Mouse (Mus musculus) embryonic fibroblast, embryonic 13.5 days (primary cell): Measurements from ENCODE around the gene Kcnq1.

Experiments
- CTCF ChIP-seq: IDR thresholded peaks from 2 replicates; pipeline ENCODE4 v1.5.1; 2011; ENCODE audit warnings: mild to moderate bottlenecking, control low read depth, low read length, moderate library complexity, borderline replicate concordance; ENCODE audit not compliant: insufficient read depth
- POLR2A ChIP-seq: IDR thresholded peaks from 2 replicates; pipeline ENCODE4 v1.6.1; 2011; ENCODE audit warnings: low read depth, mild to moderate bottlenecking, control low read depth, low read length, moderate library complexity

GRCm38 (mm10) chr7:143095554-143095907, 10.6 kb upstream of the Kcnq1 start:
- TF ChIP-seq CTCF (no peak), POLR2A (no peak)
